Mouse (Mus musculus): ENCODE measurements around the gene Trim28. TPM values are rescaled to one million over a fixed set of nuclear protein-coding genes. Genes with fewer than 3 reads are reported as not detected.

Trim28 gene
- total and polyA plus RNA-seq, 2 experiments from 2014 or later = 184 to 563 TPM

GRCm38 (mm10) chr7:12965678-12966091 lies 33.2 kb upstream of the Trim28 start, which contains the start of gene Zfp324:
Gene Zfp324, plus strand, starts transcription at chr7:12965838.
- H3K4me2 ChIP-seq (ENCODE audit: low read depth, low read length) = peak within 1 kb of the TSS; percentile 98
- peaks cover 19% of the 10 kb centered on the region; the same call in 1 of the 2 replicates for H3K4me1 ChIP-seq (ENCODE audit: insufficient read depth, low read length)
- peak within 1 kb of the TSS; percentile 86 for H3K9ac ChIP-seq (replicated peaks; ENCODE audit: low read length)
- peak within 1 kb of the TSS; percentile 90 for H3K27ac ChIP-seq
- no peak for TF ChIP-seq CTCF (IDR thresholded peaks at IDR 0.05; ENCODE audit: low read depth)
- ATAC-seq (peak; percentile 90), DNase-seq (ENCODE audit: low spot score) (peak; percentile 94)
- H3K36me3 ChIP-seq (ENCODE audit: insufficient read depth, low read length) = peaks cover 16% of the 10 kb centered on the region
- H3K27me3 ChIP-seq (ENCODE audit: insufficient read depth, low read length) = no peaks in the 10 kb centered on the region
- H3K9me3 ChIP-seq (ENCODE audit: low read length) = no peaks in the 10 kb centered on the region
- WGBS = 0% methylated on average over 23 of the region's 23 CpGs
- peak within 1 kb of the TSS; percentile 84 for H3K4me3 ChIP-seq (ENCODE audit: low read length)

- H3K9me3 ChIP-seq (ENCODE audit: low read length) = no peaks in the 10 kb centered on the region
- H3K4me1 ChIP-seq (ENCODE audit: insufficient read depth, low read length) = peaks cover 19% of the 10 kb centered on the region; the same call in 1 of the 2 replicates
- no peaks in the 10 kb centered on the region for H3K27me3 ChIP-seq (ENCODE audit: insufficient read depth, low read length)
- TF ChIP-seq CTCF (IDR thresholded peaks at IDR 0.05; ENCODE audit: low read depth) = no peak
- DNase-seq (ENCODE audit: low spot score) (peak; percentile 47), ATAC-seq (peak; percentile 60)
- H3K36me3 ChIP-seq (ENCODE audit: insufficient read depth, low read length) = peaks cover 21% of the 10 kb centered on the region
- H3K9ac ChIP-seq (replicated peaks; ENCODE audit: low read length) = peak overlapping the region; percentile 86
- peak overlapping the region; percentile 84 for H3K4me3 ChIP-seq (ENCODE audit: low read length)
- peak overlapping the region; percentile 98 for H3K4me2 ChIP-seq (ENCODE audit: low read depth, low read length)
- peak overlapping the region; percentile 90 for H3K27ac ChIP-seq
- under 1% methylated on average over 29 of the region's 29 CpGs for WGBS
Measured at GRCm38 (mm10) chr7:12966104-12966845, 32.6 kb upstream of the Trim28 start.

- 96% methylated on average over 25 of the region's 25 CpGs for WGBS
- no peaks in the 10 kb centered on the region for H3K9me3 ChIP-seq (ENCODE audit: low read length)
- TF ChIP-seq CTCF (IDR thresholded peaks at IDR 0.05; ENCODE audit: low read depth) = no peak
- no peak overlapping the region for H3K27ac ChIP-seq
- no peaks in the 10 kb centered on the region for H3K27me3 ChIP-seq (ENCODE audit: insufficient read depth, low read length)
- H3K9ac ChIP-seq (replicated peaks; ENCODE audit: low read length) = no peak overlapping the region
- H3K4me2 ChIP-seq (ENCODE audit: low read depth, low read length) = no peak overlapping the region
- H3K36me3 ChIP-seq (ENCODE audit: insufficient read depth, low read length) = peaks cover 30% of the 10 kb centered on the region
- ATAC-seq (no peak), DNase-seq (ENCODE audit: low spot score) (no peak)
- no peak overlapping the region for H3K4me3 ChIP-seq (ENCODE audit: low read length)
- peaks cover 10% of the 10 kb centered on the region; the same call in 1 of the 2 replicates for H3K4me1 ChIP-seq (ENCODE audit: insufficient read depth, low read length)
Measured at GRCm38 (mm10) chr7:12970906-12971305, 28.0 kb upstream of the Trim28 start.

- H3K36me3 ChIP-seq (ENCODE audit: insufficient read depth, low read length) = no peaks in the 10 kb centered on the region
- H3K27me3 ChIP-seq (ENCODE audit: insufficient read depth, low read length) = no peaks in the 10 kb centered on the region
- ATAC-seq (peak; percentile 98), DNase-seq (ENCODE audit: low spot score) (peak; percentile 99)
- peak within 1 kb of the TSS; percentile 94 for H3K27ac ChIP-seq
- peak within 1 kb of the TSS; percentile 78 for H3K4me2 ChIP-seq (ENCODE audit: low read depth, low read length)
- no peaks in the 10 kb centered on the region for H3K9me3 ChIP-seq (ENCODE audit: low read length)
- TF ChIP-seq CTCF (IDR thresholded peaks at IDR 0.05; ENCODE audit: low read depth) = no peak
- WGBS = under 1% methylated on average over 49 of the region's 49 CpGs
- peak within 1 kb of the TSS; percentile 59 for H3K4me3 ChIP-seq (ENCODE audit: low read length)
- no peaks in the 10 kb centered on the region for H3K4me1 ChIP-seq (ENCODE audit: insufficient read depth, low read length)
- peak within 1 kb of the TSS; percentile 63 for H3K9ac ChIP-seq (replicated peaks; ENCODE audit: low read length)
Measured at GRCm38 (mm10) chr7:12977682-12978389, 21.1 kb upstream of the Trim28 start, which contains the start of gene Zfp446. Gene Zfp446, plus strand, starts transcription at chr7:12977848.

GRCm38 (mm10) chr7:12978931-12979722 lies 19.8 kb upstream of the Trim28 start:
- ATAC-seq = no peak
- Histone ChIP-seq H3K27ac (peak overlapping the region; percentile 94), H3K9me3 (ENCODE audit: low read length) (no peaks in the 10 kb centered on the region), H3K9ac (replicated peaks; ENCODE audit: low read length) (peak overlapping the region; percentile 63; the same call in 1 of the 2 replicates), H3K4me1 (ENCODE audit: insufficient read depth, low read length) (no peaks in the 10 kb centered on the region), H3K27me3 (ENCODE audit: insufficient read depth, low read length) (no peaks in the 10 kb centered on the region), H3K4me2 (ENCODE audit: low read depth, low read length) (peak overlapping the region; percentile 78), H3K4me3 (ENCODE audit: low read length) (no peak overlapping the region), H3K36me3 (ENCODE audit: insufficient read depth, low read length) (no peaks in the 10 kb centered on the region)
- DNase-seq (ENCODE audit: low spot score) = no peak
- 90% methylated on average over 18 of the region's 18 CpGs for WGBS
- no peak for TF ChIP-seq CTCF (IDR thresholded peaks at IDR 0.05; ENCODE audit: low read depth)

- Histone ChIP-seq H3K4me1 (ENCODE audit: insufficient read depth, low read length) (no peaks in the 10 kb centered on the region), H3K4me2 (ENCODE audit: low read depth, low read length) (no peak overlapping the region), H3K36me3 (ENCODE audit: insufficient read depth, low read length) (no peaks in the 10 kb centered on the region), H3K9me3 (ENCODE audit: low read length) (no peaks in the 10 kb centered on the region), H3K27me3 (ENCODE audit: insufficient read depth, low read length) (no peaks in the 10 kb centered on the region), H3K27ac (no peak overlapping the region), H3K4me3 (ENCODE audit: low read length) (no peak overlapping the region), H3K9ac (replicated peaks; ENCODE audit: low read length) (no peak overlapping the region)
- WGBS = 83% methylated on average over 6 of the region's 6 CpGs
- no peak for ATAC-seq
- no peak for TF ChIP-seq CTCF (IDR thresholded peaks at IDR 0.05; ENCODE audit: low read depth)
- no peak for DNase-seq (ENCODE audit: low spot score)
Measured at GRCm38 (mm10) chr7:12979776-12980175, 19.1 kb upstream of the Trim28 start.
